Mouse (Mus musculus): ENCODE measurements around the gene Wdr60. TPM values are rescaled to one million over a fixed set of nuclear protein-coding genes. Genes with fewer than 3 reads are reported as not detected.

Gene Wdr60
- polyA plus RNA-seq, 1 experiment from 2014 or later = 17.3 TPM

Other genes with a start within 250 kb of the Wdr60 start
- 70.8 and 71.4 TPM in 2 replicates for gene Zfp386, start 215.3 kb downstream of the Wdr60 start, polyA plus RNA-seq (2014; fragmentation: Nextera tagmentation; extraction: Ambion mirVana)
- 1.7 and 2.3 TPM in 2 replicates for gene Vipr2, start 185.3 kb downstream of the Wdr60 start, polyA plus RNA-seq (2014; fragmentation: Nextera tagmentation; extraction: Ambion mirVana)
- gene Gm11027, start 12.4 kb upstream of the Wdr60 start, polyA plus RNA-seq (2014; fragmentation: Nextera tagmentation; extraction: Ambion mirVana) = not detected in 2 replicates
- 18.8 and 22.1 TPM in 2 replicates for gene Esyt2, start 18.2 kb upstream of the Wdr60 start, polyA plus RNA-seq (2014; fragmentation: Nextera tagmentation; extraction: Ambion mirVana)
- 33.4 and 36.0 TPM in 2 replicates for gene Ncapg2, start 142.4 kb upstream of the Wdr60 start, polyA plus RNA-seq (2014; fragmentation: Nextera tagmentation; extraction: Ambion mirVana)
- 3.9 and 6.9 TPM in 2 replicates for gene Ptprn2, start 222.7 kb upstream of the Wdr60 start, polyA plus RNA-seq (2014; fragmentation: Nextera tagmentation; extraction: Ambion mirVana)